Mouse (Mus musculus): ENCODE data around the gene Faim2. TPM values are rescaled to one million over a fixed set of nuclear protein-coding genes. Genes with fewer than 3 reads are reported as not detected.

The Faim2 gene
- polyA plus RNA-seq, 1 experiment, result not detected

DNA sequence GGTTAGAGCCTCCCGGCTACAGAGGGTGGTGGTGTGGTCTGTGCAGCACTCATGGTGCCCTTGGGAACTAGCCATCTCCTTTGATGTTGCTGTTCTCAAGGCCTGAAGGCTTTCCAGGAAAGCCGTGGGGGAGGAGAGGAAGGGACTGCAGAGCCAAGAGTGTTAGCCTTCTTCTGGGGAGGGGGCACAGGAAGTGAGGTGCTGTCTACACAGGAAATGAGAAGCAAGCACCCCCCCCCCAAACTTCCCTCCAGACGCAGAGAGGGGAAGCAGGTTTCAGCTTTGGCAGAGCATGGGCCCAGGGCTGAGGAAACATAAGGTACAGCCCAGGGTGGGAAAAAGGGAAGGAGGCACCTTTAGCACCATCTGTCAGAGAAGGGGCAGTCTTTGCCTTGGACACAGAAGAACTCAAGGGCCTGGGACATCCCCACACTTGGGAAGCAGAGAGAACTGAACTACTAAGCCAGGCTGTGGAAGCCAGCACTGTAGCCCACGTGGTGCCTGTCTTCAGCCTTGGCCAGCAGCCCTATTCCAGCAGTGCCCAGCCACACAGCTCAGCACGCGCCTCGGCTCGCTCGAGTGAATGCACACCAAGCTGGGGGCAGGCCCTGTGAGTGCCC, 78.7 kb downstream of the Faim2 start:
- Histone ChIP-seq H3K27me3 (ENCODE audit: control insufficient read depth) (no peaks in the 10 kb centered on the region), H3K9me3 (ENCODE audit: control insufficient read depth, low read length) (no peaks in the 10 kb centered on the region), H3K4me1 (ENCODE audit: control insufficient read depth) (peaks cover 23% of the 10 kb centered on the region), H3K4me3 (replicated peaks) (no peak overlapping the region), H3K36me3 (ENCODE audit: control insufficient read depth) (no peaks in the 10 kb centered on the region)
- no peak for TF ChIP-seq TAL1 (IDR thresholded peaks at IDR 0.05; ENCODE audit: low read length)
- no peak for TF ChIP-seq GATA1 (IDR thresholded peaks at IDR 0.05; ENCODE audit: low read length)

Other genes with a start within 250 kb of the Faim2 start
- 0.31 and 0.32 TPM in 2 replicates for gene Prpf40b, start 233.1 kb downstream of the Faim2 start, polyA plus RNA-seq (2012)
- gene Fam186b, start 232.3 kb downstream of the Faim2 start, polyA plus RNA-seq (2012), result not detected in 2 replicates
- gene Fmnl3, start 157.7 kb downstream of the Faim2 start, polyA plus RNA-seq (2012), result 0.01 and 0.02 TPM in 2 replicates
- 19.1 and 27.7 TPM in 2 replicates for gene Tmbim6, start 135.3 kb downstream of the Faim2 start, polyA plus RNA-seq (2012)
- 0.08 and 0.12 TPM in 2 replicates for gene Nckap5l, start 70.4 kb downstream of the Faim2 start, polyA plus RNA-seq (2012)
- gene Bcdin3d, start 53.4 kb downstream of the Faim2 start, polyA plus RNA-seq (2012), result 0.17 and 0.28 TPM in 2 replicates
- not detected in 2 replicates for gene Aqp2, start 50.9 kb upstream of the Faim2 start, polyA plus RNA-seq (2012)
- not detected in 2 replicates for gene Aqp5, start 62.6 kb upstream of the Faim2 start, polyA plus RNA-seq (2012)
- gene Aqp6, start 73.2 kb upstream of the Faim2 start, polyA plus RNA-seq (2012), result not detected in 2 replicates
- 2.5 and 4.0 TPM in 2 replicates for gene Racgap1, start 123.5 kb upstream of the Faim2 start, polyA plus RNA-seq (2012)
- gene Asic1, start 142.2 kb upstream of the Faim2 start, polyA plus RNA-seq (2012), result not detected in 2 replicates
- 1.9 and 2.0 TPM in 2 replicates for gene Smarcd1, start 174.0 kb upstream of the Faim2 start, polyA plus RNA-seq (2012)
- 0.25 TPM in 1 of 2 replicates, not detected in the other for gene Gm17349, start 177.3 kb upstream of the Faim2 start, polyA plus RNA-seq (2012)
- 0.07 and 0.15 TPM in 2 replicates for gene Gpd1, start 189.3 kb upstream of the Faim2 start, polyA plus RNA-seq (2012)
- gene Cox14, start 197.5 kb upstream of the Faim2 start, polyA plus RNA-seq (2012), result 5.7 and 7.1 TPM in 2 replicates
- gene Cers5, start 244.7 kb upstream of the Faim2 start, polyA plus RNA-seq (2012), result 0.04 TPM in 1 of 2 replicates, not detected in the other